In genomic region chr12:40085731-40086322, GRCm38 (mm10) we compare ENCODE assay signal across 16 mouse cellular contexts. TPM values are rescaled to one million over a fixed set of nuclear protein-coding genes. Genes with fewer than 3 reads are reported as not detected.
A peak's percentile ranks its signal among the peaks of the same experiment; 100 is the strongest.
DNase-seq lines count a peak whose midpoint lies in the region; ATAC-seq lines count a peak whose summit lies in the region.
"Had no signal": no experiment of that assay in that cellular context is flagged by ENCODE, and none has a peak within 500 bp of the region (broad histone marks: within the 10 kb centered on the region; RNA-seq: fewer than 3 reads in every experiment).

No protein-coding gene starts in this region.

- H3K4me2 ChIP-seq in hindbrain, embryonic 16.5 days (ENCODE audit: low read length) = no peak overlapping the region
- H3K4me2 ChIP-seq in hindbrain, embryonic 14.5 days (replicated peaks) = no peak overlapping the region
- H3K4me2 ChIP-seq: liver, embryonic 13.5 days had no signal

- no peak overlapping the region for H3K27ac ChIP-seq in hindbrain, embryonic 16.5 days (ENCODE audit: low read depth, low read length)
- H3K27ac ChIP-seq in hindbrain, embryonic 14.5 days = no peak overlapping the region
- no peak overlapping the region for H3K27ac ChIP-seq in midbrain, embryonic 10.5 days (replicated peaks)
- H3K27ac ChIP-seq: liver, embryonic 13.5 days had no signal

- H3K27me3 ChIP-seq in hindbrain, embryonic 16.5 days (replicated peaks; ENCODE audit: control insufficient read depth, insufficient read depth, low read length) = no peaks in the 10 kb centered on the region
- no peaks in the 10 kb centered on the region for H3K27me3 ChIP-seq in hindbrain, embryonic 14.5 days (ENCODE audit: control insufficient read depth, insufficient read depth, low read length)
- H3K27me3 ChIP-seq in midbrain, embryonic 10.5 days (ENCODE audit: low read depth, poor library complexity, severe bottlenecking) = no peaks in the 10 kb centered on the region
- H3K27me3 ChIP-seq: liver, embryonic 13.5 days; Patski had no signal

- H3K4me1 ChIP-seq in hindbrain, embryonic 16.5 days (ENCODE audit: control insufficient read depth, insufficient read depth, low read depth, low read length) = no peaks in the 10 kb centered on the region
- no peaks in the 10 kb centered on the region for H3K4me1 ChIP-seq in hindbrain, embryonic 14.5 days (replicated peaks; ENCODE audit: control insufficient read depth, insufficient read depth, low read length)
- no peaks in the 10 kb centered on the region for H3K4me1 ChIP-seq in midbrain, embryonic 10.5 days
- H3K4me1 ChIP-seq: liver, embryonic 13.5 days had no signal

- no peak overlapping the region for H3K4me3 ChIP-seq in hindbrain, embryonic 16.5 days (ENCODE audit: low read length)
- no peak overlapping the region for H3K4me3 ChIP-seq in hindbrain, embryonic 14.5 days (replicated peaks; ENCODE audit: low read length)
- H3K4me3 ChIP-seq in midbrain, embryonic 10.5 days = no peak overlapping the region
- H3K4me3 ChIP-seq: liver, embryonic 13.5 days had no signal

- WGBS in hindbrain, embryonic 16.5 days = 57% methylated on average over 5 of the region's 5 CpGs
- WGBS in hindbrain, embryonic 14.5 days = 58% methylated on average over 5 of the region's 5 CpGs
- 70% methylated on average over 5 of the region's 5 CpGs for whole genome bisulfite sequencing in midbrain, embryonic 10.5 days

- no peaks in the 10 kb centered on the region for H3K9me3 ChIP-seq in hindbrain, embryonic 16.5 days (ENCODE audit: control insufficient read depth, low read length)
- no peaks in the 10 kb centered on the region for H3K9me3 ChIP-seq in hindbrain, embryonic 14.5 days (ENCODE audit: control insufficient read depth, low read length)
- no peaks in the 10 kb centered on the region for H3K9me3 ChIP-seq in midbrain, embryonic 10.5 days (replicated peaks)
- H3K9me3 ChIP-seq: liver, embryonic 13.5 days had no signal

- ATAC-seq in hindbrain, embryonic 16.5 days = peak; percentile 68
- ATAC-seq in hindbrain, embryonic 14.5 days (ENCODE audit: low FRiP score) = no peak
- ATAC-seq: intestine, embryonic 16.5 days; Patski had no signal

- no peaks in the 10 kb centered on the region for H3K36me3 ChIP-seq in hindbrain, embryonic 16.5 days (ENCODE audit: control insufficient read depth, insufficient read depth, low read length)
- H3K36me3 ChIP-seq in hindbrain, embryonic 14.5 days (replicated peaks; ENCODE audit: control insufficient read depth, insufficient read depth) = no peaks in the 10 kb centered on the region
- no peaks in the 10 kb centered on the region for H3K36me3 ChIP-seq in midbrain, embryonic 10.5 days
- H3K36me3 ChIP-seq: liver, embryonic 13.5 days had no signal

- H3K9ac ChIP-seq in hindbrain, embryonic 16.5 days (ENCODE audit: low read depth, low read length) = no peak overlapping the region
- no peak overlapping the region for H3K9ac ChIP-seq in hindbrain, embryonic 14.5 days
- H3K9ac ChIP-seq: liver, embryonic 13.5 days had no signal

- no peak for DNase-seq in hindbrain, embryonic 14.5 days (ENCODE audit: low spot score)
- peak; percentile 51 to 86 for DNase-seq in layer of hippocampus, adult 18-20 months (ENCODE audit: low spot score in 2 of 2)
- peak; percentile 19 for DNase-seq in midbrain, embryonic 10.5 days (ENCODE audit: low spot score)
- DNase-seq in right cerebral cortex, postnatal 4 days = peak; percentile 35
- DNase-seq in urinary bladder, postnatal 10 days (ENCODE audit: low spot score) = no peak
- no peak for DNase-seq in adrenal gland, postnatal 14 days
- DNase-seq in B cell, adult 2 months = no peak
- DNase-seq: adrenal gland, postnatal 25 days; cerebellum, adult 9-10 months; gastrocnemius, postnatal 36 days; kidney, postnatal 4 days; liver, embryonic 13.5 days; lung, postnatal 4 days had no signal

RNA-seq across cellular contexts. Expression of gene Arl4a, which starts 48.0 kb away (rescaled TPM):
- polyA plus RNA-seq in hindbrain, embryonic 16.5 days (2015; fragmentation: Nextera tagmentation; extraction: Ambion mirVana) = 108 and 110 TPM in 2 replicates
- 143 and 150 TPM in 2 replicates for polyA plus RNA-seq in hindbrain, embryonic 14.5 days (2014; fragmentation: Nextera tagmentation; extraction: Ambion mirVana)
- 10 to 100 TPM; 26.6 to 28.8 TPM for total RNA-seq in layer of hippocampus, adult 18-20 months (2021)
- 74.3 and 78.1 TPM in 2 replicates for polyA plus RNA-seq in midbrain, embryonic 10.5 days (2016; fragmentation: Nextera tagmentation; extraction: Ambion mirVana)
- 104 and 125 TPM in 2 replicates for total RNA-seq in adrenal gland, postnatal 14 days (2021)

RNA-seq across cellular contexts. Expression of gene Scin, which starts 48.2 kb away (rescaled TPM):
- 0.21 TPM in 1 of 2 replicates, not detected in the other for polyA plus RNA-seq in hindbrain, embryonic 16.5 days (2015; fragmentation: Nextera tagmentation; extraction: Ambion mirVana)
- polyA plus RNA-seq in hindbrain, embryonic 14.5 days (2014; fragmentation: Nextera tagmentation; extraction: Ambion mirVana) = not detected in 2 replicates
- 1 to 10 TPM; 2.3 to 2.7 TPM for total RNA-seq in layer of hippocampus, adult 18-20 months (2021)
- 0.25 TPM in 1 of 2 replicates, not detected in the other for polyA plus RNA-seq in midbrain, embryonic 10.5 days (2016; fragmentation: Nextera tagmentation; extraction: Ambion mirVana)
- total RNA-seq in adrenal gland, postnatal 14 days (2021) = 0.37 and 0.56 TPM in 2 replicates

Comparison
In these comparisons a context has a peak if more than half of its experiments do, and no peak if none do; other contexts are left out.
1. DNase-seq: peak in layer of hippocampus, adult 18-20 months (2 of 2), midbrain, embryonic 10.5 days (single experiment) and right cerebral cortex, postnatal 4 days (single experiment); none in hindbrain, embryonic 14.5 days (single experiment), urinary bladder, postnatal 10 days (single experiment), adrenal gland, postnatal 14 days (single experiment) and B cell, adult 2 months (0 of 2).